Comparison of ENCODE assay signal across 1 mouse cellular context in the genomic region with DNA sequence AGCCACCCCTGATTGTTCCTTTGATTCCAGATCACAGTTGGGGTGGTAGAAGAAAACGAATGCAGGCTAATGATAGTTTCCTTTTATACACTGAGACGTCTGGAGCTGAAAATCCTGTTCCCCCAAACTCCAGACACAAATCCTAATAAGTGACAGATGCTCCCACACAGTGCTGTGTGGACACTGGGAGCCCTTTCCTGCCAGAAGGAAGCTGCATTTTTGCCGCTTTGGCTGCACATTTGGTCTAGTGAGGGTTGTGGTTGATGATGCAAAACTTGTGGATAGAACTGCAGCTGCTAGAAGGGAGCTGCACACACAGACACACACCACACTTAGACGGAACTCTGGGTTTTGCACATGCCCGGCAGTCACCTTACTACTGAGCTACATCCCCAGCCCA.
TF ChIP-seq lines count a peak whose summit lies in the region.

No protein-coding gene starts in this region.

TF ChIP-seq in CH12.LX, 34 proteins besides CTCF, POLR2A, EP300 and RAD21 (continued from another document):
- TF ChIP-seq UBTF (IDR thresholded peaks at IDR 0.05; ENCODE audit: low read depth, low read length) = no peak
- no peak for TF ChIP-seq CHD1 (IDR thresholded peaks at IDR 0.05; ENCODE audit: low read depth, low read length)
- TF ChIP-seq USF2 (conservative IDR thresholded peaks at IDR 0.05; ENCODE audit: low read depth, low read length) = no peak
- no peak for TF ChIP-seq ZC3H11A (IDR thresholded peaks at IDR 0.05; ENCODE audit: low read depth, low read length)
- TF ChIP-seq ETS1 (conservative IDR thresholded peaks at IDR 0.05; ENCODE audit: low read depth, low read length) = peak; percentile 22; the same call in 1 of the 2 replicates
- TF ChIP-seq NRF1 (IDR thresholded peaks at IDR 0.05; ENCODE audit: low read depth, low read length) = no peak
- TF ChIP-seq PAX5 (IDR thresholded peaks at IDR 0.05; ENCODE audit: low read length) = no peak
- no peak for TF ChIP-seq E2F4 (IDR thresholded peaks at IDR 0.05; ENCODE audit: insufficient replicate concordance, low read depth, low read length)
- TF ChIP-seq MAZ (IDR thresholded peaks at IDR 0.05; ENCODE audit: low read depth, low read length) = no peak
- no peak for TF ChIP-seq ELF1 (IDR thresholded peaks at IDR 0.05; ENCODE audit: low read depth, low read length)
- TF ChIP-seq MEF2A (IDR thresholded peaks at IDR 0.05; ENCODE audit: borderline replicate concordance, low read depth, low read length) = no peak
